Mouse (Mus musculus) megakaryocyte, embryonic 14.5 days (primary cell): ENCODE data around the gene Olfr479.

ENCODE experiments used
- FLI1 ChIP-seq: IDR thresholded peaks from 2 replicates; pipeline ENCODE4 v1.6.1; 2012; ENCODE audit warnings: low read length, inconsistent platforms, mixed read lengths
- GATA1 ChIP-seq: IDR thresholded peaks from 3 replicates; pipeline ENCODE4 v1.6.1; 2012; ENCODE audit warnings: mixed read lengths, low read length, inconsistent platforms, borderline replicate concordance

DNA sequence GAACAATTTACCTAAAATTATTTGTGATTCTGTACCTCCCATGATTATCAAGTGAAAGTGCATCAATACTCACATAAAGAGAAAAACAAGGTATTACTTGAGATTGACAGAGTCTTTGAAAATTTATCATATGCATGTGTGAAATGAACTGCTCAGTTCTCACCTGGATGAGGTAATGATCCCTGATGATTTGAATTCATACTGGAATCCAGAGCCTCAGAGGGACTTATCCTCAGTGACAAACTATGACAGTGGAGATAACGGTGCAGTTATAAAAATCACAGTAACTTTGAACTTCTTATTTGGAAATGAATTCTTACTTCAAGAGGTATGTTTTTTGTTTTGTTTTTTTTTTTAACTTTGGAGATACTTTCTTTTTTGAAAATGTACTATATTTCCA lies 50.1 kb downstream of the Olfr479 start, which contains the start of gene Olfr483:
- TF ChIP-seq GATA1 (no peak), FLI1 (no peak)
